Mouse (Mus musculus): ENCODE data around the gene Ttll13. TPM values are rescaled to one million over a fixed set of nuclear protein-coding genes. Genes with fewer than 3 reads are reported as not detected.

Gene Ttll13
- polyA plus RNA-seq, 1 experiment: 1.2 TPM

- DNase-seq: no peak
- H3K4me1 ChIP-seq (ENCODE audit: control insufficient read depth, insufficient read depth, low read length): peaks cover 3% of the 10 kb centered on the region; the same call in 1 of the 2 replicates
- no peak for TF ChIP-seq POLR2A (IDR thresholded peaks at IDR 0.05; ENCODE audit: borderline replicate concordance, extremely low read depth, low read depth, low read length)
- no peak for TF ChIP-seq CTCF (IDR thresholded peaks at IDR 0.05; ENCODE audit: insufficient read depth, low read length)
- no peak overlapping the region for H3K4me3 ChIP-seq (replicated peaks; ENCODE audit: extremely low read depth, low read depth, low read length)
- 92% methylated on average over 4 of the region's 4 CpGs for WGBS
Observed at GRCm38 (mm10) chr7:80276374-80276773, 30.2 kb downstream of the Ttll13 start.

DNA sequence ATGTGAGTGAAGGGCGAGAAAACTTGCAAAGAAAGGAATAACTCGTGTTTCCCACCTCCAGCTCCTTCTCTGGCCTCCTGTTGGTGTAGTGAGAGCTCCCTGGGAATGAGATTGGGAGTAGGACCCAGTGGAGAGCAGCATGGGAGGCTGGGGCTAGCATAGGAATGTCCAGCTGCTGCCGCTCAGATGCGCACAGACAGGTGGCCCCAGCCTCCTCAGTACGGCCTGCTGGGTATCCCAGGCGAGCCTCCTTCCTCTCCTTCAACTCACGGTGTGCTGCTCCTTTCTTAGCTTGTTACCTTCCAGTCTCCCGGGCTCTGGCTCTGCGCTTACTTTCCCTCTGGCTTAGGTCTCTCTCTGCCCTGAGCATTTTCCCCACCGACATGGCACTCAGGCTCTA is 33.9 kb downstream of the Ttll13 start:
- 82% methylated on average over 10 of the region's 10 CpGs for WGBS
- TF ChIP-seq POLR2A (IDR thresholded peaks at IDR 0.05; ENCODE audit: borderline replicate concordance, extremely low read depth, low read depth, low read length) (no peak), CTCF (IDR thresholded peaks at IDR 0.05; ENCODE audit: insufficient read depth, low read length) (no peak)
- Histone ChIP-seq H3K4me3 (replicated peaks; ENCODE audit: extremely low read depth, low read depth, low read length) (no peak overlapping the region), H3K4me1 (ENCODE audit: control insufficient read depth, insufficient read depth, low read length) (no peaks in the 10 kb centered on the region)
- DNase-seq: no peak

GRCm38 (mm10) chr7:80280998-80281397 is 34.8 kb downstream of the Ttll13 start:
- WGBS: 92% methylated on average over 2 of the region's 2 CpGs
- no peak overlapping the region for H3K4me3 ChIP-seq (replicated peaks; ENCODE audit: extremely low read depth, low read depth, low read length)
- DNase-seq: no peak
- TF ChIP-seq CTCF (IDR thresholded peaks at IDR 0.05; ENCODE audit: insufficient read depth, low read length) (no peak), POLR2A (IDR thresholded peaks at IDR 0.05; ENCODE audit: borderline replicate concordance, extremely low read depth, low read depth, low read length) (no peak)
- no peaks in the 10 kb centered on the region for H3K4me1 ChIP-seq (ENCODE audit: control insufficient read depth, insufficient read depth, low read length)

DNA sequence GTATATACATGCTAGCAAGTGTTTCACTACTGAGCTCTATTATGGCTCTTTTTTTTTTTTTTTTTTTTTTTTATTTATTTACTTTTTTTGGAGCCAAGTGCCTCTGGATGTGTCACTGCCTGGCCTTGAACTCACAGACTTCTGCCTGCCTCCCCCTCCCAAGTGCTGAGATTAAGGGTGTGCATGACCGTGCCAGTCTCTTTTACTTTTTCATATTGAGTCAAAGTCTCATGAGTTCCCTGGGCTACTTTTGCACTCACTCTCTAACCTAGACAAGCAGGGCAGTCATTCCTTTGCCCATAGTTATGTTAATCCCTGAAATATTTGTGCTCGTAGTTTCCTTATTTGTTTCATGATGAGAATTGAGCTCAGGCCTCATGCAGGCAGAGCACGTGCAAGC is 35.5 kb downstream of the Ttll13 start:
- 91% methylated on average over 3 of the region's 3 CpGs for WGBS
- no peak overlapping the region for H3K4me3 ChIP-seq (replicated peaks; ENCODE audit: extremely low read depth, low read depth, low read length)
- no peak for DNase-seq
- no peaks in the 10 kb centered on the region for H3K4me1 ChIP-seq (ENCODE audit: control insufficient read depth, insufficient read depth, low read length)
- TF ChIP-seq POLR2A (IDR thresholded peaks at IDR 0.05; ENCODE audit: borderline replicate concordance, extremely low read depth, low read depth, low read length) (no peak), CTCF (IDR thresholded peaks at IDR 0.05; ENCODE audit: insufficient read depth, low read length) (no peak)

GRCm38 (mm10) chr7:80283226-80283918 is 37.2 kb downstream of the Ttll13 start:
- TF ChIP-seq CTCF (IDR thresholded peaks at IDR 0.05; ENCODE audit: insufficient read depth, low read length) (no peak), POLR2A (IDR thresholded peaks at IDR 0.05; ENCODE audit: borderline replicate concordance, extremely low read depth, low read depth, low read length) (no peak)
- Histone ChIP-seq H3K4me3 (replicated peaks; ENCODE audit: extremely low read depth, low read depth, low read length) (no peak overlapping the region), H3K4me1 (ENCODE audit: control insufficient read depth, insufficient read depth, low read length) (no peaks in the 10 kb centered on the region)
- no peak for DNase-seq
- WGBS: 82% methylated on average over 3 of the region's 3 CpGs

- TF ChIP-seq CTCF (IDR thresholded peaks at IDR 0.05; ENCODE audit: insufficient read depth, low read length): no peak
- TF ChIP-seq POLR2A (IDR thresholded peaks at IDR 0.05; ENCODE audit: borderline replicate concordance, extremely low read depth, low read depth, low read length): no peak
Observed at GRCm38 (mm10) chr7:80284391-80284790, 38.2 kb downstream of the Ttll13 start.

DNA sequence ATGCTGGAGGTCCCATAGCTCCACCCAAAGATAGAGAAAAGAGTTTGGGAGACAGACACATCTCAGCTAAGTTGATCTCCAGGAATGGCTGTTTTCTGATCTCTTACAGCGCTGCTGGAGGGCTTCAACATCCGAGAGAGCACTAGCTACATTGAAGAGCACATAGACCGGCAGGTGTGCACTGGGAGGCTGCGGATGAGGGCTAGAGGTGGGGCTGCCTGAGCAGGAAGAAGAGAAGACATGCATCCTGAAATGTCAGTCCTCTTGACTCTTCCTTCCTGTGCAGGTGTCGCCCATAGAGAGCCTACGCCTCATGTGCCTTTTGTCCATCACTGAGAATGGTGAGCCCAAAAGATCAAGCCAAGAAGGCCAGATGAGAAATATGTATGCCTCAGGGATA is 39.5 kb downstream of the Ttll13 start:
- Histone ChIP-seq H3K4me1 (ENCODE audit: control insufficient read depth, insufficient read depth, low read length) (no peaks in the 10 kb centered on the region), H3K4me3 (replicated peaks; ENCODE audit: extremely low read depth, low read depth, low read length) (no peak overlapping the region)
- no peak for DNase-seq
- 83% methylated on average over 6 of the region's 6 CpGs for WGBS
- TF ChIP-seq CTCF (IDR thresholded peaks at IDR 0.05; ENCODE audit: insufficient read depth, low read length) (no peak), POLR2A (IDR thresholded peaks at IDR 0.05; ENCODE audit: borderline replicate concordance, extremely low read depth, low read depth, low read length) (no peak)

More at GRCm38 (mm10) chr7:80284391-80284790, 38.2 kb downstream of the Ttll13 start:
- 63% methylated on average over 5 of the region's 5 CpGs for WGBS
- H3K4me1 ChIP-seq (ENCODE audit: control insufficient read depth, insufficient read depth, low read length): no peaks in the 10 kb centered on the region
- peak; percentile 37 for DNase-seq
- H3K4me3 ChIP-seq (replicated peaks; ENCODE audit: extremely low read depth, low read depth, low read length): no peak overlapping the region

DNA sequence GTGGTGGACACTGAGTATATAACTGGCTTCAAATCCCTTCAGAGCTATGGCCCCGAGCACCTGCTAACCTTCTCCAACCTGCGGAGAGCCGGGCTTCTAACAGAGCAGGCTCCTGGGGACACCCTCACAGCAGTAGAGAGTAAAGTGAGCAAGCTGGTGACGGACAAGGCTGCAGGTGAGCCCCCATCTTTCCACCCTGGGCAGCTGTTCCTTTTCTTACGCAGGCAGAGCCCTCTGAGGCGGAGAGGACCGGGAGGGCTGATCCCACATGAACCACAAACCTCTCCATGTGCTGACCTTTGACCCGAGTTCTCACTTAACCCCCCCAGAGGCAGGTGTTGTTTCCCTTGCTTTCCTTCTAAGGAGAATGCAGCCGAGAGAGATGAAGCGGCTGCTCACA is 41.6 kb downstream of the Ttll13 start:
- no peak overlapping the region for H3K4me3 ChIP-seq (replicated peaks; ENCODE audit: extremely low read depth, low read depth, low read length)
- TF ChIP-seq CTCF (IDR thresholded peaks at IDR 0.05; ENCODE audit: insufficient read depth, low read length) (no peak), POLR2A (IDR thresholded peaks at IDR 0.05; ENCODE audit: borderline replicate concordance, extremely low read depth, low read depth, low read length) (no peak)
- no peaks in the 10 kb centered on the region for H3K4me1 ChIP-seq (ENCODE audit: control insufficient read depth, insufficient read depth, low read length)
- 76% methylated on average over 10 of the region's 10 CpGs for WGBS
- no peak for DNase-seq

DNA sequence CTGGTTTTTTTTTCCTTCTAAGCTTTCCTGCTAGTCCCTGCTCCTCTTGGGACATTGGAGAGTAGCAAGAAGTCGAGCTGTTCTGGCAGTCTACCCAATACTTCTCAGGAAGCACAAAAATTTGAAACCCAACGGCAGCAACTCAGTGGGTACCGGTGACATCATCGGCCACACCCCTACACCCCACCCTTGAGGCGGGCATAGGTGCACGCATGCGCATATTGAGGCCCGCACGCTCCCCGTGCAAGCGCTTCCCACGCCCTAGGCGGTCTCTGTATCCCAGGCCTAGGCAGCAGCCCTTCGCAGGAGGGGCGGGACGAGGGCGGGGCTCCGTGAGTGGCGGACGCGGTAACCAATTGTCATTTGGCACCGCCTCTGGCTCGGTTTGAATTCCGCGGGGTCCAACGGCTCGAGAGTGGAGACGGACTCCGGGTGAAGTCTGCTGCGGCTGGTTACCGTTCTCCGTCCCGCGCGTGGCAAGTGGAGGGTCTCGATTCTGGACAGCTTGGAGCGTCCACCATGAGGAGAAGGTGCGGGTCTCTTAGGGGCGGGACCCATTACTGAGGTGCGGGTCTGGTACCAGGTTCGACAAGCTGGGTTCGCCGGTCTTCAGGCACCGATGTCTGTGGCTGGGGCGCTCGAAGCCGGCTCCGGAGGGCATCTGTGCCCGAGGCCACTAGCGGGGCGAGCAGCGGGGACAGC is 48.0 kb downstream of the Ttll13 start, which contains the start of gene Prc1:
Gene Prc1 (plus strand): TSS at position 389 of the 702 bp plus-strand sequence.
- peak; percentile 99 for DNase-seq
- Histone ChIP-seq H3K4me1 (ENCODE audit: control insufficient read depth, insufficient read depth, low read length) (peaks cover 2% of the 10 kb centered on the region), H3K4me3 (replicated peaks; ENCODE audit: extremely low read depth, low read depth, low read length) (peak within 1 kb of the TSS; percentile 92)
- under 1% methylated on average over 52 of the region's 52 CpGs for WGBS
- TF ChIP-seq CTCF (IDR thresholded peaks at IDR 0.05; ENCODE audit: insufficient read depth, low read length) (no peak), POLR2A (IDR thresholded peaks at IDR 0.05; ENCODE audit: borderline replicate concordance, extremely low read depth, low read depth, low read length) (peak; percentile 48; the same call in 1 of the 2 replicates)

Data from lung, adult 2 months (tissue).